Mouse (Mus musculus): ENCODE results near the gene Nkx6-1. TPM values are rescaled to one million over a fixed set of nuclear protein-coding genes. Genes with fewer than 3 reads are reported as not detected.

Gene Nkx6-1
- total RNA-seq, 2 experiments from 2014 or later, result not detected

GRCm38 (mm10) chr5:101661561-101662211 lies 3.1 kb downstream of the Nkx6-1 start:
- no peak for ATAC-seq (replicated peaks; ENCODE audit: low FRiP score, low TSS enrichment, poor library complexity, severe bottlenecking)

GRCm38 (mm10) chr5:101660666-101661065 lies 4.1 kb downstream of the Nkx6-1 start:
- no peak for ATAC-seq (replicated peaks; ENCODE audit: low FRiP score, low TSS enrichment, poor library complexity, severe bottlenecking)

GRCm38 (mm10) chr5:101659411-101659971 lies 5.3 kb downstream of the Nkx6-1 start:
- no peak for ATAC-seq (replicated peaks; ENCODE audit: low FRiP score, low TSS enrichment, poor library complexity, severe bottlenecking)

GRCm38 (mm10) chr5:101658984-101659290 lies 5.9 kb downstream of the Nkx6-1 start:
- ATAC-seq (replicated peaks; ENCODE audit: low FRiP score, low TSS enrichment, poor library complexity, severe bottlenecking), result no peak

- no peak for ATAC-seq (replicated peaks; ENCODE audit: low FRiP score, low TSS enrichment, poor library complexity, severe bottlenecking)
These were observed 6.4 kb downstream of the Nkx6-1 start for GRCm38 (mm10) chr5:101658188-101658983.

GRCm38 (mm10) chr5:101657698-101658097 lies 7.1 kb downstream of the Nkx6-1 start:
- no peak for ATAC-seq (replicated peaks; ENCODE audit: low FRiP score, low TSS enrichment, poor library complexity, severe bottlenecking)

GRCm38 (mm10) chr5:101656107-101656506 lies 8.7 kb downstream of the Nkx6-1 start:
- ATAC-seq (replicated peaks; ENCODE audit: low FRiP score, low TSS enrichment, poor library complexity, severe bottlenecking), result no peak

GRCm38 (mm10) chr5:101655418-101655817 lies 9.4 kb downstream of the Nkx6-1 start:
- ATAC-seq (replicated peaks; ENCODE audit: low FRiP score, low TSS enrichment, poor library complexity, severe bottlenecking), result no peak

- peak; percentile 52; the same call in 1 of the 2 replicates for ATAC-seq (replicated peaks; ENCODE audit: low FRiP score, low TSS enrichment, poor library complexity, severe bottlenecking)
These were observed 16.8 kb downstream of the Nkx6-1 start for GRCm38 (mm10) chr5:101647726-101648686.

- no peak for ATAC-seq (replicated peaks; ENCODE audit: low FRiP score, low TSS enrichment, poor library complexity, severe bottlenecking)
These were observed 17.7 kb downstream of the Nkx6-1 start for GRCm38 (mm10) chr5:101646961-101647575.

GRCm38 (mm10) chr5:101645071-101645470 lies 19.7 kb downstream of the Nkx6-1 start:
- ATAC-seq (replicated peaks; ENCODE audit: low FRiP score, low TSS enrichment, poor library complexity, severe bottlenecking), result no peak

GRCm38 (mm10) chr5:101638101-101638500 lies 26.7 kb downstream of the Nkx6-1 start:
- ATAC-seq (replicated peaks; ENCODE audit: low FRiP score, low TSS enrichment, poor library complexity, severe bottlenecking), result no peak

Other genes with a start within 250 kb of the Nkx6-1 start
- gene Cds1, start 100.1 kb upstream of the Nkx6-1 start, total RNA-seq (2014; fragmentation: Nextera tagmentation), result not detected in 2 replicates
- 0.23 TPM in 1 of 2 replicates, not detected in the other for gene Cds1, start 100.1 kb upstream of the Nkx6-1 start, total RNA-seq (2017)

Measured in megakaryocyte-erythroid progenitor cell, adult 5-6 weeks (primary cell).